Mouse (Mus musculus): Measurements from ENCODE around the gene Gpr160.

The Gpr160 gene

DNA sequence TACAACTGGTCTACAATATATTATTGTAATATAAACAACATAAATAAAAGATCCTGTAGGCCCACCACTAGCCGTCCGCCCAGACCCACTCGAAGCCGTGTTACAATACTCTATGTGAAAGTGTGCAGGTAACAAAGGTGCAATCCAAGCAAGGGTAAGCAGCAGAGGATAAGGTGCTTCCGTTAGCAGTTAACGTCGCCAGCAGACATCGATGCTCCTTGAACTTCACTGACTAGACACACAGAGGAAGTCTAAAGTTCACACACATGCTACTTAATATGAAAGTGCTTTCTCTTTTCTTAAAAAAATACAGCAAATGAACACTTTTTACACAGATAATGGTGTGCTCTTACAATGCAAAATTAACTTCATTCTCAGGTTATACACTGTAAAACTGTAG is 43.7 kb downstream of the Gpr160 start:
- DNase-seq (ENCODE audit: low spot score in 2 of 2) = no peak

DNA sequence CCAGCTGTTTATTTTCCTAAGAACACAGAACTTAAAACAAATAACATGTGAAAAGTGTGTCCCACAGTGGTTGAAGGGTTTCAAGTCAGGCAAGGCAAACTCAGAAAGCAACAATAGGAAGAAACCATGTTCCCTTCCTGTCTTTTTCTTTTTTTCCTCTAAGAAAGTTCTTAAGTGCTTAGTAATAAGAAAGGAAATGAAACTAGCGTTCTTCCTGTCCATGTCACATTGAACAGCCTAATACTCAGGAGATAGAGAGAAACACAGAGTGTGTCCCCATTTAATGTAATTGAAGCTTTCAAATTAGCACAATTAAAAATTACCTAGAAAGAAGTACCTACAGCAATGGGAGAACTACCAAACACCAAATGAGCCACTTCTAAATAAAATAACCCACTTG is 48.9 kb downstream of the Gpr160 start:
- DNase-seq (ENCODE audit: low spot score in 2 of 2) = no peak

DNA sequence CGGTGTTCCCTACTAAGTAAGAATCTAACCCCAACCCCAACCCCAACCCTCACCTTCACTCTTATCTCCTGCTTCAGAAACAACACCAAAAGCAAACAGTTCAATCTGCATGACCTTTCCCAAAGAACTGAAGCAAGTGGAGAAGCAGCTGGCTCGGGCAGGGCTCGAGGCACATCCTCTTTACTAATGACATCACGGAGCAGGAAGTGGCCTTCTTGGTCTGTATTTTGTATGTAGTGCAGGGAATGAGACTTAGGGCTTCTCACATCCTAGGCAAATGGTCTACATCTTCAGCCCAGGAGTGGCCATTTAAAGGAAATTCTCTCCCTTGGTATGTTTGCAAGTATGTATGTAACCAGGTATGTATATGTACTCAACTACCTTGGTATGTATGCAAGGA is 61.4 kb downstream of the Gpr160 start:
- DNase-seq (ENCODE audit: low spot score in 2 of 2) = no peak

DNA sequence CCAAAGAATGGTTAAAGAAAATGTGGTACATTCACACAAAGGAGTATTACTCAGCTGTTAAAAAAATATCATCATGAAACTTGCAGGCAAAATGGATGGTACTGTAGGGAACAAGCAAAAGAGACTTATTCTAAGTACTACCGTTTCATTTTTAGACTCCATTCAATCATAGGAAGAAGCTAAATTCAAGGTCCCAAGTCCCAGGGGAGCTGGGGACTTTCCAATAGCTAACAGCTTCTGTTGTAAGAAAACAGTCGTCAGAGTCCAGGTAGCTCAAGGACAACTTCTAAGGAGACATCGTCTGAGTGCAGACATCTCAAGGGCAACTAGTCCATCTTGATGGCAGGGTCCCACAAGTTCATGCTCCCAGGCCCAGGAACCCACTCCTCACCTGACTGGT is 71.9 kb downstream of the Gpr160 start:
- DNase-seq (ENCODE audit: low spot score in 2 of 2) = no peak

- DNase-seq (ENCODE audit: low spot score in 2 of 2) = no peak
Measured at GRCm38 (mm10) chr3:30929828-30930227, 74.1 kb downstream of the Gpr160 start.

DNA sequence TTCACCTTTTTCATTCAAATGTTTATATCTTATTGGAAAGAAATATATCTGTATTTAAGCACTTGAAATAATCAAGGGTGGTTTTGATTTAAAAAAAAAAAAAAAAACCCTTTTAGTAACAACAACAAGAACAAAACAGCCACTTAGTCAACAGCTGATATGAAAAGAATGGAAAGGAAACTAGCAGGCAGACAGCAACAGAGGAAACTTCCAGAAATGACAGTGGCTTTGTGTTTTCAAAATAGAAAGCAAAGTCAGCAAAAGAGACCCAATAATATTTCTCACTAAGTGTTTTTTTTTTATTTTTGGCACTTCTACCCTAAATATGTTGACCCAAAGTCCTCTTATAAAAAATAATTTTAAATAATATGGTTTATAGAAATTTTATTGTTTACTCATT is 78.6 kb downstream of the Gpr160 start:
- DNase-seq (ENCODE audit: low spot score in 2 of 2) = no peak

All from left cerebral cortex, adult 9 months (tissue).